Mouse (Mus musculus) left cerebral cortex, adult 11 months (tissue): ENCODE measurements around the gene Lef1.
A peak's percentile ranks its signal among the peaks of the same experiment; 100 is the strongest.

Experiments used
- DNase-seq: peaks from one replicate; pipeline ENCODE4 v3.0.0; 2022; ENCODE audit warnings: low spot score

Lef1 gene

GRCm38 (mm10) chr3:131110191-131111150 is at the start of gene Lef1:
TSS of gene Lef1 (plus strand) at chr3:131110471.
- no peak for DNase-seq

GRCm38 (mm10) chr3:131065001-131065400 is 45.3 kb upstream of the Lef1 start:
- DNase-seq: no peak

GRCm38 (mm10) chr3:131066171-131066570 is 44.1 kb upstream of the Lef1 start:
- no peak for DNase-seq

GRCm38 (mm10) chr3:131068000-131068399 is 42.3 kb upstream of the Lef1 start:
- DNase-seq: no peak

- DNase-seq: no peak
These were observed 40.1 kb upstream of the Lef1 start for GRCm38 (mm10) chr3:131070210-131070609.

GRCm38 (mm10) chr3:131072661-131073060 is 37.6 kb upstream of the Lef1 start:
- DNase-seq: no peak

- no peak for DNase-seq
These were observed 36.3 kb upstream of the Lef1 start for GRCm38 (mm10) chr3:131073946-131074345.

- DNase-seq: no peak
These were observed 32.1 kb upstream of the Lef1 start for GRCm38 (mm10) chr3:131078041-131078621.

- no peak for DNase-seq
These were observed 31.6 kb upstream of the Lef1 start for GRCm38 (mm10) chr3:131078719-131079118.

- no peak for DNase-seq
These were observed 26.5 kb upstream of the Lef1 start for GRCm38 (mm10) chr3:131083722-131084121.

- DNase-seq: peak; percentile 7
These were observed 25.3 kb upstream of the Lef1 start for GRCm38 (mm10) chr3:131084718-131085561.

- DNase-seq: no peak
These were observed 24.3 kb upstream of the Lef1 start for GRCm38 (mm10) chr3:131085978-131086377.

GRCm38 (mm10) chr3:131089721-131090120 is 20.6 kb upstream of the Lef1 start:
- DNase-seq: no peak

- DNase-seq: no peak
These were observed 18.2 kb upstream of the Lef1 start for GRCm38 (mm10) chr3:131092113-131092512.

GRCm38 (mm10) chr3:131093736-131094135 is 16.5 kb upstream of the Lef1 start:
- no peak for DNase-seq

- DNase-seq: no peak
These were observed 14.2 kb upstream of the Lef1 start for GRCm38 (mm10) chr3:131096105-131096504.

- DNase-seq: no peak
These were observed 8.0 kb upstream of the Lef1 start for GRCm38 (mm10) chr3:131102191-131102774.

GRCm38 (mm10) chr3:131105362-131105761 is 4.9 kb upstream of the Lef1 start:
- DNase-seq: no peak

GRCm38 (mm10) chr3:131105940-131106401 is 4.3 kb upstream of the Lef1 start:
- DNase-seq: no peak

- no peak for DNase-seq
These were observed 3.6 kb upstream of the Lef1 start for GRCm38 (mm10) chr3:131106451-131107291.
